Mouse (Mus musculus): ENCODE results near the gene Ezh1. TPM values are rescaled to one million over a fixed set of nuclear protein-coding genes. Genes with fewer than 3 reads are reported as not detected.

Gene Ezh1
- polyA plus RNA-seq, 1 experiment: 2.0 TPM

DNA sequence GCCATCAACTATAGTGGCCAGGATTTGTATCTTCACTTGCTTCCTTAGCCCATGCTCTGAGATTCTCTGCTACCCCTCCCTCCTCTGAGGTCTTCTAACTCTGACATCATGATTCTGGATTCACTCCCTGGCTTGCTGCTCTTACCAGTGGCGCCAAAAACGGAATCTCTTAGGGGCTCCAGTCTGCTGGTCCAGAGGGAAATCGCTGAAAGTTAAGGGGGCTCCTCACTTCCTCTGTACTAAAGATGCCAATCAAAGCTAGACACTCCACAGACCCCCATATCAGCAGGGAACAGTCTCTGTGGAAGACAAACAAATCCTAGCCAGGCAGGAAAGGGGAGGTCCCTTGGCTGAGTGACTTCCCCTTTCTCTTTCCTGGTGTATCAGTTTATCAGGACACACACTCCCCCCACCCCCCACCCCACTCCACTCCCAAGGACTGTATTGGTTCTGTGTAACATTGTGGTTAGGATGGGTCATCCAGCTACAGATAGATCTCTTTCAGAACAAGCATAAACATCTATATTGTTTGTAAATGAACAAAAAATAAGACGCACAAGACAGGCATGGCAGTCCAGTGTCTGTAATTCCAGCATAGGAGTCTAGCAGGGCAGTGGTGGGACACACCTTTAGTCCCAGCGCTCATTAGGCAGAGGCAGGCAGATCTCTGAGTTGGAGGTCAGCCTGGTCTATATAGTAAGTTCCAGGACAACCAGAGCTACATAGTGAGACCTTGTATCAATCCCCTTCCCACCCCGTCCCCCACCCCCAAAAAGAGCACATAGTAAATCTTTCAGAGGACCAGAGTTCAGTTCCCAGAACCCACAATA lies 6.0 kb upstream of the Ezh1 start:
- Histone ChIP-seq H3K36me3 (replicated peaks; ENCODE audit: low read length) (no peaks in the 10 kb centered on the region), H3K4me3 (replicated peaks) (peak overlapping the region; percentile 82), H3K4me1 (peaks cover 33% of the 10 kb centered on the region), H3K27me3 (replicated peaks) (peaks cover 75% of the 10 kb centered on the region), H3K9me3 (peaks cover 8% of the 10 kb centered on the region)
- TF ChIP-seq FLI1 (IDR thresholded peaks at IDR 0.05; ENCODE audit: low read length) (no peak), GATA1 (IDR thresholded peaks at IDR 0.05; ENCODE audit: borderline replicate concordance, low read length) (no peak)

DNA sequence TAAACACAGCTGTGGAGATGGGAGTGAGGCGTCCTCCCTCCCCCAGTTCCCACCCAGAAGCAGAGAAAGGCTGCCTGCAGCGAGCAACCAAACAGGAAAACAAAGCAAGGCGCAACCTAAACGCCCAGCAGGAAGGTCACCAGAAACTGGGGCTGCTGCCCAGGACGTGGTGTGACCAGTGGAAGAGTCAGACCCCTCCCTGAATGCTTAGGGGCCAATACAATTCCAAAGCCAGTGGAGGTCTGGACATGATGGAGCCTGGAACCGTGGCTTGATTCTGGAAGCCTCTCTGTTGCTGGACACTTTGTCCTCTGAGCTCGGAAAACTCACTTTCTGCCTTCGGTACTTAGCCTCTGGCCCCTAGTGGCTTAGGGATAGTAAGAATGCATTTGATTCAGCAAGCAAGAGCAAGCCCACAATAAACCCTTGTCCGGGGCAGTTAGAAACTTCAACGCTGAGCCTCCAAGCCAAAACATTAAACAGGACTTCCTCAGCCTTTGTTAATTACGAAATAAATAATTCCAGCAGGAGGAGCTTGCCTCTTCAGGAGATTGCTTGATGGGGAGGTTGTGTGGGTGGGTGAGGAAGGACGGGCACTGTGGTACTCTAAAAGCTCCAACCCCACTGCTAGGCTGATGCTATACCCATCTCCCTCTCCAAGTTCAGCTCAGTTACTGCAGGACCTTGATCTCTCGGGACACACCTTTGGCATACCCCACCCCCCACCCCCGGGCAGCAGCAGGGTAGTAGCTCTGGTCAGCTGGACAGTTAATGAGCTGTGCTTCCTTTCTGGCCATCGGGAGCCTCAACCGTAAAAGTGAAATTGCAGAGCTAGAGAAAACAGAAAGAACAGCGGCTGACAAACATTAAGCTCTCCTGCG lies 5.0 kb upstream of the Ezh1 start:
- TF ChIP-seq FLI1 (IDR thresholded peaks at IDR 0.05; ENCODE audit: low read length) (no peak), GATA1 (IDR thresholded peaks at IDR 0.05; ENCODE audit: borderline replicate concordance, low read length) (no peak)
- Histone ChIP-seq H3K27me3 (replicated peaks) (peaks cover 69% of the 10 kb centered on the region), H3K4me1 (peaks cover 33% of the 10 kb centered on the region), H3K36me3 (replicated peaks; ENCODE audit: low read length) (no peaks in the 10 kb centered on the region), H3K9me3 (peaks cover 1% of the 10 kb centered on the region), H3K4me3 (replicated peaks) (peak overlapping the region; percentile 82)

DNA sequence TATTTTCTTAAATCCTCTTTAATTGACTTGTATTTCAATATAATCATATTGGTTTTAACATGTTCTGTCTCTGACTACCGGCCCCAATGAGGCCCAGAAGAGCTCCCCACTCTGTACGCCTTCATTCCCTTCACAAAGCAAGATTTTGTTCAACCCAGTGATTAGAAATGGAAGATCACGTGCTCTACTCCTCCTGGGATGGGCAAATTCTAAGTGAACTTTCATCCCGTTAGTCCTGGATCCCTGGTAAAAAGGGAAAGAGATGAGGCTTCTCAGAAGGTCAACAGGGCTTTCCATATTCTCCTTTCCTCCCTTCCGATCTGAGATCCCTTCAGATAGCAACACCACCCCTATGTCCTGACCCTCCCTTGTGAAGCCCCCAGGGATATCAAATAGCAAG lies 4.3 kb upstream of the Ezh1 start:
- H3K4me3 ChIP-seq (replicated peaks): no peak overlapping the region
- no peaks in the 10 kb centered on the region for H3K36me3 ChIP-seq (replicated peaks; ENCODE audit: low read length)
- no peak for TF ChIP-seq FLI1 (IDR thresholded peaks at IDR 0.05; ENCODE audit: low read length)
- no peak for TF ChIP-seq GATA1 (IDR thresholded peaks at IDR 0.05; ENCODE audit: borderline replicate concordance, low read length)
- H3K9me3 ChIP-seq: no peaks in the 10 kb centered on the region
- H3K4me1 ChIP-seq: peaks cover 33% of the 10 kb centered on the region
- H3K27me3 ChIP-seq (replicated peaks): peaks cover 69% of the 10 kb centered on the region

DNA sequence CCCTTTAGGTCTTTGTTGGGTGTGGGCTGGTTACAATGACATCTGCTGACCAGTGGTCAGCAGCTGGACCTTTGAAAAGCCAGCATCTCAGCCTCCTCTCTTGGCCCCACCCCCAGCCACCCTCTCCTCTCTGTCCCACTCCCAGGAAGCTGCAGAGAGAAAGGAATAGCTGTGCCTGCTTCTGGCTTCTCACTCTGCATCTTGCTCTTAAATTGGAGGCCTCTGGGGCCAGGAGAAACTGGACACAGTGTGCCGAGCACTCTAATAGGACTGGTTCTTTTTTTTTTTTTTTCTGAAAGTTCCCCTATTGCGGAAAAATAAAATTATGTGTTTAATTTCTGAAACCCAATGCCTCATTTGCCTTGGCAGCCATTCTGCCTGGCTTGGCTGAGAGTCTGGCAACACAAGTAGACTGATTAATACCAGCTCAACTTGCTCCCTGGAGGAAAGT lies 3.8 kb upstream of the Ezh1 start:
- peaks cover 67% of the 10 kb centered on the region for H3K27me3 ChIP-seq (replicated peaks)
- H3K4me1 ChIP-seq: peaks cover 36% of the 10 kb centered on the region
- no peaks in the 10 kb centered on the region for H3K36me3 ChIP-seq (replicated peaks; ENCODE audit: low read length)
- TF ChIP-seq GATA1 (IDR thresholded peaks at IDR 0.05; ENCODE audit: borderline replicate concordance, low read length) (no peak), FLI1 (IDR thresholded peaks at IDR 0.05; ENCODE audit: low read length) (no peak)
- H3K9me3 ChIP-seq: no peaks in the 10 kb centered on the region
- no peak overlapping the region for H3K4me3 ChIP-seq (replicated peaks)

DNA sequence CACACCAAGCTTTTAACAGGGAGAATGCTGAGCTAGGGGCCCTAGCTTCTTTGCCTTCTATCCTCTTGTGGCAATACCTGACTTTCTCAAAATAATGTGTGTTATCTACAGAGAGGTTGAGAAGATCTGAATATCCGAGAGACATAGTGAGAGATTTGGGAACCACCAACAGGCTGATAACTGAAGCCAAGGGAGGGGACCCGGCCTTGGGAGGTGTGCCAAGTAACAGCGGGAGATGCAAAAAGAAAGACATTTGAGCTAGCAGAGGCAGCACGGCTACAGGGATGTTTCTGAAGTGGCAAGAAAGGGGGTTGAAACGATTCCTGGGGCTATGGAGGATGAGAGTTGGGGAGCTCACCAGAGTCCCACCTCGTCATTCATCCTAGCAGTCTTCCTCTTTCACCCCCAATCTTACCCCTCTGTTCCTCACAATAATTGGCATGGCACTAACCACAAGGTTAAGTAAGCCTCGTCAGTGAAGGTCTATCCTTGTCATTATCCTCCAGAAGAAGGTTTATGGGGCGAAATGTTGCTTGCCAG lies 3.2 kb upstream of the Ezh1 start:
- Histone ChIP-seq H3K9me3 (no peaks in the 10 kb centered on the region), H3K27me3 (replicated peaks) (peaks cover 63% of the 10 kb centered on the region), H3K4me1 (peaks cover 43% of the 10 kb centered on the region), H3K36me3 (replicated peaks; ENCODE audit: low read length) (no peaks in the 10 kb centered on the region), H3K4me3 (replicated peaks) (no peak overlapping the region)
- no peak for TF ChIP-seq GATA1 (IDR thresholded peaks at IDR 0.05; ENCODE audit: borderline replicate concordance, low read length)
- no peak for TF ChIP-seq FLI1 (IDR thresholded peaks at IDR 0.05; ENCODE audit: low read length)

DNA sequence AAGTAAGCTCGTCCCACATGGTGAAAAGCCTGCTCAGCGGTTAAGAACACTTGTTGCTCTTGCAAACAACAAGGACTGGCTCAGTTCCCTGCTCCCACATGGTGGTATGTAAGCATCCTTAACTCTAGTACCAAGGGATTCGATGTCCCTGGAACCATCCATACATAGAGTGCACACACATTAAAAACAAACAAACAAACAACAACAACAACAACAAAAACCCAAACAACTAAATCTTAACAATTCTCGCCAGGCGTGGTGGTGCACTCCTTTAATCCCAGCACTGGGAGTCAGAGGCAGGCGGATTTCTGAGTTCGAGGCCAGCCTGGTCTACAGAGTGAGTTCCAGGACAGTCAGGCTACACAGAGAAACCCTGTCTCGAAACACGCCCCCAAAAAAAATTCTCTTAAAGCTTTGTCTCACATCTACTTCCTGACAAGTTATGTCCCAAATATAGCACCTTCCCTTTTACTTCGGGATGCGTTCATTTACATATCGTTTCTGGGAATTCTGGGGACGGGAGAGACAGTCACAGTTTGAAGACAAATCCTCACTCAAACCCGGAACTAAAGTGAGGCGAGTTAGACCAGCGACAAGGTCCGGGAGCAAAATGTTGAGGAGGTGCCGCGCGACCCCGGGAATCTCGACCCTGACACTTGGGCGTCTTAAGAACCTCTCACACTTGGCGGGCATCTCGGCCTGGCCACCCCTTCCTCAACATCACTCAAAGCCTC lies 765 bp downstream of the Ezh1 start:
- TF ChIP-seq FLI1 (IDR thresholded peaks at IDR 0.05; ENCODE audit: low read length): no peak
- no peak for TF ChIP-seq GATA1 (IDR thresholded peaks at IDR 0.05; ENCODE audit: borderline replicate concordance, low read length)
- H3K4me3 ChIP-seq (replicated peaks): peak overlapping the region; percentile 97
- peaks cover 4% of the 10 kb centered on the region for H3K36me3 ChIP-seq (replicated peaks; ENCODE audit: low read length)
- peaks cover 29% of the 10 kb centered on the region for H3K27me3 ChIP-seq (replicated peaks)
- no peaks in the 10 kb centered on the region for H3K9me3 ChIP-seq
- H3K4me1 ChIP-seq: peaks cover 33% of the 10 kb centered on the region

DNA sequence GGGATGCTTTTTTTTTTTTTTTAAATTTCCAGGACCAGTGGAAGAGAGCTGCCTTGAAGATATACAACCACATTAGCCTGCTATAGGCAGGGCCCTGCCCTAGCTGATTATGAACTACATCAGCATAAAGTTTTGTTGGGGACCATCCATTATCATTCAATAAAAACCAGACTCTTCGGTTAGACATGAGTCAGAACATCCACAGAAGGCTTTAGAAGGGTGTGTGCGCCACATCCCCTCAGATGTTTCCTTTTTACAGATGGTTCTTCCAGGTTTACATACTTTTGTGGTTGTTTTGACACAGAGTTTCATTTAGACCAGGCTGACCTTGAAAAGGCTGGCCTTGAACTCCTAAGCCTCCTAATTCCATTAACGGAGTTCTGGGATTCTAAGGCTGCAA lies 1.9 kb downstream of the Ezh1 start:
- Histone ChIP-seq H3K4me1 (peaks cover 26% of the 10 kb centered on the region), H3K36me3 (replicated peaks; ENCODE audit: low read length) (peaks cover 4% of the 10 kb centered on the region), H3K9me3 (no peaks in the 10 kb centered on the region), H3K4me3 (replicated peaks) (no peak overlapping the region), H3K27me3 (replicated peaks) (peaks cover 18% of the 10 kb centered on the region)
- TF ChIP-seq GATA1 (IDR thresholded peaks at IDR 0.05; ENCODE audit: borderline replicate concordance, low read length) (no peak), FLI1 (IDR thresholded peaks at IDR 0.05; ENCODE audit: low read length) (no peak)

DNA sequence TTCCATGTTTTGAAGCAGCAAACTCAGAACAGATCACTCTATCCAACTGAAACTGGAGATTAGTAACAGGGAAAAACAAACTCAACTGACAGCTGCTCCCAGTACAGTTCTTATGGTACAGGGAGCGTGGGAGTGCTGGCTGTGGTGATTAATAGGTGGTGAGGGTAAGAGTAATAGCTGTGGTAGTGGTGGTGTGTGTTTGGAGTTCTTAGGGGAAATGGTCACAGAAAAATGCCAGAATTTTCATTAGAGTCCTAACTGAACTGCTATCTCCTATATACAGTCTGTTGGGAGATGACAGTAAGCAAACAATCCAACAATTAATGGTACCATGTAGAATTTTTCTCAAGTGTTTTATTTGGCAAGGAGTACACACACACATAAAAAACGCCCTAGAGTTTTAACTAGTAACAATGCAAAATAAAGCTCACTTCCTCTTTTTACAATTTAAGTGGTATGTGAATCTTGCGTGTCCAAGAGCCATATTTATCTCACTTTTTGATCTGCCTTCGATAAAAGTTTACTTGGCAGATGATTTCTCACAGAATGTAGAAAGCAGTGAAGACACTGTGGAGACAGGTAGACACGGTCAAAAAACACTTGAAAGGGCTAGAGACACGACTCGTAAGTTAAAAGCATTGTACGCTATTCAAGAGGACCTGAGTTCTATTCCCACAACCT lies 4.8 kb downstream of the Ezh1 start:
- peaks cover 32% of the 10 kb centered on the region for H3K4me1 ChIP-seq
- TF ChIP-seq FLI1 (IDR thresholded peaks at IDR 0.05; ENCODE audit: low read length) (no peak), GATA1 (IDR thresholded peaks at IDR 0.05; ENCODE audit: borderline replicate concordance, low read length) (no peak)
- H3K36me3 ChIP-seq (replicated peaks; ENCODE audit: low read length): peaks cover 27% of the 10 kb centered on the region
- H3K27me3 ChIP-seq (replicated peaks): no peaks in the 10 kb centered on the region
- no peaks in the 10 kb centered on the region for H3K9me3 ChIP-seq
- H3K4me3 ChIP-seq (replicated peaks): peak overlapping the region; percentile 53

DNA sequence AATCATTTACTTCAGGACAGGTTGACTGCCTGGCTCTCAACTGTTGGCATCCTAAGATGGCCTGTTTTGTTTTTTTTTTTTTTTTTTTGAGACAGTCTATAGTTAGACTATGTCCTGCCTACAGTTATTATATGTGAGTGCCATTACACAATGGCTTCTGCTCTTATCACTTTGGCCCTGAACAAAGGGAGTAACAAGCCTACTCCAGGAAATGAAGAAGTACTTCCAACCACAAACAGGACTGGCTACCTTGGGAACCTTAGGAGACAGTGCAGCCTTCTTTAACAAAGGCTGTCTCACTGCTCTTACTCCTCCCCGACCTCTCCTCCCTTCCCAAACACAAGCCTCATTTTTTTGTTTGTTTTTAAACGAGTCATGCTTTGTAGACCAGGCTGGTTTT lies 5.4 kb downstream of the Ezh1 start:
- Histone ChIP-seq H3K27me3 (replicated peaks) (no peaks in the 10 kb centered on the region), H3K4me1 (peaks cover 32% of the 10 kb centered on the region), H3K9me3 (no peaks in the 10 kb centered on the region), H3K4me3 (replicated peaks) (no peak overlapping the region), H3K36me3 (replicated peaks; ENCODE audit: low read length) (peaks cover 33% of the 10 kb centered on the region)
- no peak for TF ChIP-seq GATA1 (IDR thresholded peaks at IDR 0.05; ENCODE audit: borderline replicate concordance, low read length)
- TF ChIP-seq FLI1 (IDR thresholded peaks at IDR 0.05; ENCODE audit: low read length): no peak

Data from megakaryocyte, embryonic 14.5 days (primary cell).